Mouse (Mus musculus) kidney, embryonic 14.5 days (tissue): ENCODE measurements around the gene Spdl1. TPM values are rescaled to one million over a fixed set of nuclear protein-coding genes. Genes with fewer than 3 reads are reported as not detected.

Experiments used
- polyA plus RNA-seq: library from polyadenylated mRNA; unstranded; fragments of >200 nt; fragmentation: Nextera tagmentation; extraction: Ambion mirVana; gene quantifications from 2 replicates; pipeline ENCODE4 v1.2.1, GENCODE M21; 2014

Spdl1 gene
- polyA plus RNA-seq, 1 experiment from 2014 or later = 26.0 TPM

Other genes starting within 250 kb of the Spdl1 start
- gene Dock2, start 49.7 kb downstream of the Spdl1 start, polyA plus RNA-seq = 0.27 and 1.1 TPM in 2 replicates